Mouse (Mus musculus) left cerebral cortex, adult 8-10 months (tissue): ENCODE measurements around the gene Dennd2d. TPM values are rescaled to one million over a fixed set of nuclear protein-coding genes. Genes with fewer than 3 reads are reported as not detected.

ENCODE experiments used
- DNase-seq, 2 experiments: peaks; one replicate each; pipeline ENCODE4 v3.0.0; 2022; ENCODE audit warnings: low spot score in 2 of 2
- total RNA-seq, 4 experiments: library from RNA; stranded (reverse); gene quantifications; 2 replicates each; pipeline ENCODE4 v1.2.4; 2022

Dennd2d gene
- total RNA-seq, 4 experiments from 2014 or later: 0.26 to 0.53 (median 0.35) TPM

GRCm38 (mm10) chr3:106496045-106496721, 14.0 kb downstream of the Dennd2d start:
- peak in 1 of 2 experiments; percentile 38 for DNase-seq

- no peak for DNase-seq
Measured at GRCm38 (mm10) chr3:106496996-106497395, 14.8 kb downstream of the Dennd2d start.

- DNase-seq: no peak
Measured at GRCm38 (mm10) chr3:106500510-106500909, 18.3 kb downstream of the Dennd2d start.

- DNase-seq: no peak
Measured at GRCm38 (mm10) chr3:106502892-106503291, 20.7 kb downstream of the Dennd2d start.

GRCm38 (mm10) chr3:106510669-106511068, 28.5 kb downstream of the Dennd2d start:
- DNase-seq: no peak

- DNase-seq: no peak
Measured at GRCm38 (mm10) chr3:106515016-106515415, 32.8 kb downstream of the Dennd2d start.

GRCm38 (mm10) chr3:106522730-106523129, 40.5 kb downstream of the Dennd2d start:
- no peak for DNase-seq

GRCm38 (mm10) chr3:106526411-106526810, 44.2 kb downstream of the Dennd2d start:
- DNase-seq: no peak

- DNase-seq: no peak
Measured at GRCm38 (mm10) chr3:106528032-106528431, 45.8 kb downstream of the Dennd2d start.

- DNase-seq: no peak
Measured at GRCm38 (mm10) chr3:106533277-106533676, 51.1 kb downstream of the Dennd2d start.

- no peak for DNase-seq
Measured at GRCm38 (mm10) chr3:106544721-106545316, 62.6 kb downstream of the Dennd2d start.

- peak; percentile 76 to 94 for DNase-seq
Measured at GRCm38 (mm10) chr3:106547171-106547923, 65.1 kb downstream of the Dennd2d start, which contains the start of the genes Dram2 and Cept1. Dram2 (plus strand) TSS chr3:106547798. Cept1 (minus strand) TSS chr3:106547802.

GRCm38 (mm10) chr3:106547924-106548539, 65.8 kb downstream of the Dennd2d start:
- no peak for DNase-seq

GRCm38 (mm10) chr3:106548971-106549370, 66.8 kb downstream of the Dennd2d start:
- DNase-seq: no peak

Other genes starting within 250 kb of the Dennd2d start
- gene Chil6, start 76.2 kb upstream of the Dennd2d start, total RNA-seq: not detected
- 10 to 100 TPM; 29.9 to 36.2 (median 35.7) TPM for gene Dram2, start 65.4 kb downstream of the Dennd2d start, total RNA-seq
- gene Cept1, start 65.4 kb downstream of the Dennd2d start, total RNA-seq: 10 to 100 TPM; 43.1 to 55.1 (median 48.8) TPM
- gene Lrif1, start 202.6 kb downstream of the Dennd2d start, total RNA-seq: 10 to 100 TPM; 19.6 to 27.9 (median 22.9) TPM